ENCODE assay signal across 9 mouse cellular contexts in the genomic region with DNA sequence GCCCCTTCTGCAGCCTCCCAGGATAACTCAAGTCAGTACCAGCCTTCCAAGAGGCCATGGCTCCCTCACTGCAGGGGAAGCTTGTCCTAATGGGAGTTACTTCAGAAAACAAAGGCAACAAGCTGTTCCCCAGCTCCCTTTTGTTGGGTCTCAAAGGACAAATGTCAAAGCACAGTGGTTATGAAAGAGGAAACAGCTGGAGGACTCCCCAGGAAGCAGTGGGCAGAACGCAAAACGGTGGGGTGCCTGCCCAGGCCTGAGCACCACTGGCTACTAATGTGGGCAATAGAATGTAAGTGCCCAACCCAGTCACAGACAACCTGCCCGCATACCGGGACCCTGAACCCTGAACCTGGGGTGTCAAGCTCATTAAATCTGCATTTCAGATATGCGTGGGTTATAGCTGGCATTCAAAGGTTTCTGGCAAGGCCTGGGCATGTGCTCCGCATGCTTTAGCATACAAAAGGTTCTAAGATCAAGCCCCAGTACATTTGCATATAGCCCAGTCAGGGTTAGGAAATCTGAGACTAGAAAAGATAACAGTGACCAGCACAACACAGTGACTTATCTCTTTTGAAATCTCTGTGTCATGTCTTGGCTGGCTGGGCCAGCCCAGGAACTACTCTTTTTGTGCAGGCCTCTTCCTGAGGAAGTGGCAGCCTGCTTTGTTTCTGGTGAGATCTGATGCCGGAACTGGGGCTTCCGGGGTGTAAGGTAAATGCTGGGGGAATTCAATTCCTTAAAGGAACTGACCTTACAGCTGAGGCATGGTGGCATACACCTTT. TPM values are rescaled to one million over a fixed set of nuclear protein-coding genes. Genes with fewer than 3 reads are reported as not detected.
A peak's percentile ranks its signal among the peaks of the same experiment; 100 is the strongest.
DNase-seq lines count a peak whose midpoint lies in the region; ATAC-seq and TF ChIP-seq lines count a peak whose summit lies in the region.
"Had no signal": no experiment of that assay in that cellular context is flagged by ENCODE, and none has a peak within 500 bp of the region (broad histone marks: within the 10 kb centered on the region; RNA-seq: fewer than 3 reads in every experiment).

No protein-coding gene starts in this region.

- H3K4me1 ChIP-seq in lung, postnatal 0 days (ENCODE audit: insufficient read depth, low read depth, low read length): no peaks in the 10 kb centered on the region
- H3K4me1 ChIP-seq in forebrain, postnatal 0 days (ENCODE audit: insufficient read depth): no peaks in the 10 kb centered on the region
- H3K4me1 ChIP-seq: lung, embryonic 15.5 days had no signal

- no peaks in the 10 kb centered on the region for H3K27me3 ChIP-seq in lung, postnatal 0 days (replicated peaks; ENCODE audit: insufficient read depth, low read length)
- no peaks in the 10 kb centered on the region for H3K27me3 ChIP-seq in forebrain, postnatal 0 days (ENCODE audit: insufficient read depth, low read length)
- H3K27me3 ChIP-seq: lung, embryonic 15.5 days had no signal

- H3K4me3 ChIP-seq in lung, postnatal 0 days (ENCODE audit: low read depth, low read length): no peak overlapping the region
- no peak overlapping the region for H3K4me3 ChIP-seq in forebrain, postnatal 0 days (ENCODE audit: low read depth, low read length)
- H3K4me3 ChIP-seq: lung, embryonic 15.5 days had no signal

- peak; percentile 80 for ATAC-seq in lung, postnatal 0 days
- ATAC-seq in forebrain, postnatal 0 days: no peak

- H3K36me3 ChIP-seq in lung, postnatal 0 days (ENCODE audit: insufficient read depth, low read length): no peaks in the 10 kb centered on the region
- no peaks in the 10 kb centered on the region for H3K36me3 ChIP-seq in forebrain, postnatal 0 days (ENCODE audit: insufficient read depth)
- H3K36me3 ChIP-seq: lung, embryonic 15.5 days had no signal

- peak; percentile 21 for DNase-seq in adrenal gland, adult 2 months
- DNase-seq in adrenal gland, postnatal 4 days (ENCODE audit: low spot score in 2 of 2): no peak
- DNase-seq in retina, embryonic 14.5 days (ENCODE audit: low spot score): peak; percentile 9
- no peak for DNase-seq in retina, postnatal 1 day
- DNase-seq in lung, postnatal 0 days (ENCODE audit: low spot score): peak; percentile 82
- DNase-seq in thymus, postnatal 25 days: peak; percentile 63
- no peak for DNase-seq in forebrain, postnatal 0 days
- DNase-seq in cerebellum, adult 8-10 months: no peak

- WGBS in lung, postnatal 0 days: 45% methylated on average over 8 of the region's 8 CpGs
- WGBS in forebrain, postnatal 0 days: 30% methylated on average over 8 of the region's 8 CpGs

- no peak for TF ChIP-seq CTCF in lung, postnatal 0 days (IDR thresholded peaks at IDR 0.05)
- TF ChIP-seq CTCF in forebrain, postnatal 0 days (IDR thresholded peaks at IDR 0.05; ENCODE audit: low read depth): no peak

- H3K27ac ChIP-seq in lung, postnatal 0 days (ENCODE audit: low read length): peak overlapping the region; percentile 55
- no peak overlapping the region for H3K27ac ChIP-seq in forebrain, postnatal 0 days (ENCODE audit: low read depth, low read length)
- H3K27ac ChIP-seq: lung, embryonic 15.5 days had no signal

- no peaks in the 10 kb centered on the region for H3K9me3 ChIP-seq in lung, postnatal 0 days (ENCODE audit: low read length)
- no peaks in the 10 kb centered on the region for H3K9me3 ChIP-seq in forebrain, postnatal 0 days (ENCODE audit: low read length)
- H3K9me3 ChIP-seq: lung, embryonic 15.5 days had no signal

- H3K4me2 ChIP-seq in lung, postnatal 0 days (replicated peaks; ENCODE audit: low read depth, low read length): no peak overlapping the region
- no peak overlapping the region for H3K4me2 ChIP-seq in forebrain, postnatal 0 days (ENCODE audit: low read depth)
- H3K4me2 ChIP-seq: lung, embryonic 15.5 days had no signal

- peak; percentile 68 for TF ChIP-seq EP300 in lung, postnatal 0 days (IDR thresholded peaks at IDR 0.05)

- H3K9ac ChIP-seq in lung, postnatal 0 days (replicated peaks; ENCODE audit: low read depth): no peak overlapping the region
- H3K9ac ChIP-seq in forebrain, postnatal 0 days: no peak overlapping the region
- H3K9ac ChIP-seq: lung, embryonic 15.5 days had no signal

RNA-seq across cellular contexts. Expression of a gene that starts 8.1 kb away (rescaled TPM):
- 1 to 10 TPM in 1 of 2 experiments, under 1 TPM in 1; 0.83 to 3.8 TPM for total RNA-seq in adrenal gland, adult 2 months (2021)
- polyA plus RNA-seq in adrenal gland, adult 2 months (2012; rRNA removed): 0.27 and 0.86 TPM in 2 replicates
- total RNA-seq in adrenal gland, postnatal 4 days (2021): 100 to 1,000 TPM in 1 of 2 experiments, 10 to 100 TPM in 1; 56.3 to 142 TPM
- polyA plus RNA-seq in lung, postnatal 0 days (2015; fragmentation: Nextera tagmentation; extraction: Ambion mirVana): 1.1 and 2.4 TPM in 2 replicates
- 0.15 TPM in 1 of 2 replicates, not detected in the other for total RNA-seq in forebrain, postnatal 0 days (2014; rRNA removed)
- 0.21 and 0.45 TPM in 2 replicates for polyA plus RNA-seq in forebrain, postnatal 0 days (2015; fragmentation: Nextera tagmentation; extraction: Ambion mirVana)

RNA-seq across cellular contexts. Expression of a gene that starts 21.8 kb away (rescaled TPM):
- total RNA-seq in adrenal gland, adult 2 months (2021): 1 to 10 TPM; 2.5 to 2.8 TPM
- 0.28 and 0.49 TPM in 2 replicates for polyA plus RNA-seq in adrenal gland, adult 2 months (2012; rRNA removed)
- 1 to 10 TPM; 8.0 to 8.7 TPM for total RNA-seq in adrenal gland, postnatal 4 days (2021)
- 1.2 and 2.7 TPM in 2 replicates for polyA plus RNA-seq in lung, postnatal 0 days (2015; fragmentation: Nextera tagmentation; extraction: Ambion mirVana)
- 0.46 and 0.62 TPM in 2 replicates for total RNA-seq in forebrain, postnatal 0 days (2014; rRNA removed)
- 1.1 and 1.2 TPM in 2 replicates for polyA plus RNA-seq in forebrain, postnatal 0 days (2015; fragmentation: Nextera tagmentation; extraction: Ambion mirVana)

Comparison
In these comparisons a context has a peak if more than half of its experiments do, and no peak if none do; other contexts are left out.
1. DNase-seq: peak in adrenal gland, adult 2 months (single experiment), retina, embryonic 14.5 days (single experiment), lung, postnatal 0 days (single experiment) and thymus, postnatal 25 days (single experiment); none in adrenal gland, postnatal 4 days (0 of 2), retina, postnatal 1 day (single experiment), forebrain, postnatal 0 days (single experiment) and cerebellum, adult 8-10 months (single experiment).
2. RNA of a gene that starts 8.1 kb away (total RNA-seq): 56.3 to 142 TPM in adrenal gland, postnatal 4 days; 0.83 to 3.8 TPM in adrenal gland, adult 2 months and 0.15 TPM in forebrain, postnatal 0 days; every median in the first group is over 10 times any median in the second.